Mouse (Mus musculus) urinary bladder, adult 18-20 months (tissue): ENCODE measurements at regions not wholly inside any gene's neighbourhood (a gene's known extent, or its start where the extent isn't known, plus 50 kb on each side); places are given as distances from the start of the nearest gene placed in this dataset.

ENCODE experiments used
- DNase-seq, 2 experiments: peaks; one replicate each; pipeline ENCODE4 v3.0.0; 2022; ENCODE audit warnings: low spot score in 2 of 2, mixed read lengths in 2 of 2

GRCm38 (mm10) chr8:126160356-126160975, 137.9 kb upstream of the Slc35f3 start:
- no peak for DNase-seq

GRCm38 (mm10) chr8:126162748-126163371, 135.5 kb upstream of the Slc35f3 start:
- DNase-seq = no peak

- DNase-seq = no peak
These were observed 134.4 kb upstream of the Slc35f3 start for GRCm38 (mm10) chr8:126163954-126164353.

- no peak for DNase-seq
These were observed 132.8 kb upstream of the Slc35f3 start for GRCm38 (mm10) chr8:126165486-126166095.

GRCm38 (mm10) chr8:126166394-126166793, 132.0 kb upstream of the Slc35f3 start:
- DNase-seq = no peak

- DNase-seq = no peak
These were observed 123.9 kb upstream of the Slc35f3 start for GRCm38 (mm10) chr8:126174451-126174850.

- DNase-seq = no peak
These were observed 122.1 kb upstream of the Slc35f3 start for GRCm38 (mm10) chr8:126176305-126176704.

GRCm38 (mm10) chr8:126177855-126178254, 120.5 kb upstream of the Slc35f3 start:
- no peak for DNase-seq

GRCm38 (mm10) chr8:126188741-126189285, 109.5 kb upstream of the Slc35f3 start:
- DNase-seq = no peak

GRCm38 (mm10) chr8:126195616-126196015, 102.7 kb upstream of the Slc35f3 start:
- DNase-seq = no peak

- no peak for DNase-seq
These were observed 87.8 kb upstream of the Slc35f3 start for GRCm38 (mm10) chr8:126210561-126210960.

GRCm38 (mm10) chr8:126212802-126213201, 85.6 kb upstream of the Slc35f3 start:
- no peak for DNase-seq

GRCm38 (mm10) chr8:126214571-126214970, 83.8 kb upstream of the Slc35f3 start:
- no peak for DNase-seq

GRCm38 (mm10) chr8:126216391-126216790, 82.0 kb upstream of the Slc35f3 start:
- DNase-seq = no peak

GRCm38 (mm10) chr8:126221631-126222030, 76.7 kb upstream of the Slc35f3 start:
- no peak for DNase-seq

GRCm38 (mm10) chr8:126231801-126232200, 66.6 kb upstream of the Slc35f3 start:
- no peak for DNase-seq

- DNase-seq = no peak
These were observed 65.8 kb upstream of the Slc35f3 start for GRCm38 (mm10) chr8:126232521-126232920.

- DNase-seq = no peak
These were observed 58.7 kb upstream of the Slc35f3 start for GRCm38 (mm10) chr8:126239684-126240083.

GRCm38 (mm10) chr8:126244321-126244720, 54.0 kb upstream of the Slc35f3 start:
- no peak for DNase-seq
